Mouse (Mus musculus) megakaryocyte, embryonic 14.5 days (primary cell): ENCODE measurements around the gene Pgr.

ENCODE experiments used
- FLI1 ChIP-seq: IDR thresholded peaks from 2 replicates; pipeline ENCODE4 v1.6.1; 2012; ENCODE audit warnings: low read length, inconsistent platforms, mixed read lengths
- GATA1 ChIP-seq: IDR thresholded peaks from 3 replicates; pipeline ENCODE4 v1.6.1; 2012; ENCODE audit warnings: mixed read lengths, low read length, inconsistent platforms, borderline replicate concordance

GRCm38 (mm10) chr9:8977775-8978174 lies 78.1 kb downstream of the Pgr start:
- no peak for TF ChIP-seq GATA1
- no peak for TF ChIP-seq FLI1
